Mouse (Mus musculus) heart, embryonic 16.5 days (tissue): ENCODE measurements around the gene Hist1h3f. TPM values are rescaled to one million over a fixed set of nuclear protein-coding genes. Genes with fewer than 3 reads are reported as not detected.
"Not testable (repeated sequence)": the region's sequence is repeated elsewhere in the genome, so short reads cannot be mapped to it uniquely, and the experiment has no call there.

Source experiments
- ATAC-seq: fragments of 200-750 bp; cut with Nextera tagmentation; replicated peaks from 2 replicates; pipeline ENCODE4 v1.8.0; 2017; ENCODE audit warnings: moderate number of reproducible peaks; ENCODE audit not compliant: insufficient read depth, low FRiP score; ENCODE audit errors: extremely low read depth
- H3K27ac ChIP-seq: fragments of 300-500 bp; sonication (generic); 2 replicates; pipeline ENCODE4 v1.5.1; 2014; ENCODE audit warnings: mild to moderate bottlenecking, low read length, control low read depth, moderate library complexity
- H3K27me3 ChIP-seq: fragments of 300-500 bp; sonication (generic); 2 replicates; pipeline ENCODE4 v1.6.1; 2014; ENCODE audit warnings: low read length, mixed read lengths; ENCODE audit not compliant: control insufficient read depth, insufficient read depth
- H3K36me3 ChIP-seq: fragments of 300-500 bp; sonication (generic); 2 replicates; pipeline ENCODE4 v1.6.1; 2014; ENCODE audit not compliant: control insufficient read depth, insufficient read depth
- H3K4me1 ChIP-seq: fragments of 300-500 bp; sonication (generic); 2 replicates; pipeline ENCODE4 v1.6.1; 2014; ENCODE audit warnings: low read length, mixed read lengths; ENCODE audit not compliant: control insufficient read depth, insufficient read depth
- H3K4me2 ChIP-seq: fragments of 300-500 bp; sonication (generic); 2 replicates; pipeline ENCODE4 v1.6.1; 2014; ENCODE audit warnings: low read depth, mild to moderate bottlenecking, control low read depth, low read length
- H3K4me3 ChIP-seq: fragments of 300-500 bp; sonication (generic); 2 replicates; pipeline ENCODE4 v1.5.1; 2014; ENCODE audit warnings: mild to moderate bottlenecking, control low read depth, low read length
- H3K9ac ChIP-seq: fragments of 300-500 bp; sonication (generic); 2 replicates; pipeline ENCODE4 v1.6.1; 2014; ENCODE audit warnings: low read length, control low read depth
- H3K9me3 ChIP-seq: fragments of 300-500 bp; sonication (generic); replicated peaks from 2 replicates; pipeline ENCODE4 v1.6.1; 2016; ENCODE audit warnings: low read length; ENCODE audit not compliant: control insufficient read depth
- WGBS: fragments of 180-500 bp; shearing (Covaris S2); extraction: QIAGEN DNeasy Blood & Tissue Kit; methylation state at CpG from one replicate; pipeline ENCODE4 v1.1.7; 2014; 5-methylcytosine and 5-hydroxymethylcytosine counted together
- polyA plus RNA-seq: library from polyadenylated mRNA; unstranded; fragments of >200 nt; fragmentation: Nextera tagmentation; extraction: Ambion mirVana; gene quantifications from 2 replicates; pipeline ENCODE4 v1.2.1, GENCODE M21; 2015

The Hist1h3f gene
- polyA plus RNA-seq, 1 experiment from 2014 or later: 0.20 TPM

- H3K9ac ChIP-seq: peak within 1 kb of the TSS; percentile 90
- H3K27me3 ChIP-seq, H3K9me3 ChIP-seq, H3K36me3 ChIP-seq: not testable (repeated sequence)
- peaks cover 34% of the 10 kb centered on the region for H3K4me1 ChIP-seq
- 0 out of 2 replicates have a peak, but pooled peaks have one; percentile 21 for ATAC-seq
- H3K4me3 ChIP-seq: peak within 1 kb of the TSS; percentile 77
- under 1% methylated on average over 24 of the region's 53 CpGs for WGBS
- H3K4me2 ChIP-seq: peak within 1 kb of the TSS; percentile 75
- H3K27ac ChIP-seq: peak within 1 kb of the TSS; percentile 99
These were observed 10.1 kb upstream of the Hist1h3f start, which contains the start of gene Hist1h2af for GRCm38 (mm10) chr13:23533560-23534367. Hist1h2af (plus strand) TSS chr13:23533906.

GRCm38 (mm10) chr13:23534368-23535131 is 9.3 kb upstream of the Hist1h3f start:
- peak overlapping the region; percentile 72 for H3K9ac ChIP-seq
- H3K36me3 ChIP-seq: no peaks in the 10 kb centered on the region
- peak overlapping the region; percentile 61 for H3K4me3 ChIP-seq
- WGBS: under 1% methylated on average over 15 of the region's 15 CpGs
- H3K4me1 ChIP-seq: peaks cover 32% of the 10 kb centered on the region
- no peaks in the 10 kb centered on the region for H3K9me3 ChIP-seq
- ATAC-seq: 0 out of 2 replicates have a peak, but pooled peaks have one; percentile 0
- peak overlapping the region; percentile 75 for H3K4me2 ChIP-seq
- no peaks in the 10 kb centered on the region for H3K27me3 ChIP-seq
- peak overlapping the region; percentile 92 for H3K27ac ChIP-seq

GRCm38 (mm10) chr13:23535137-23536075 is 8.4 kb upstream of the Hist1h3f start, which contains the start of gene Hist1h3g:
Hist1h3g (plus strand) TSS chr13:23535422.
- ATAC-seq: peak; percentile 83

GRCm38 (mm10) chr13:23536076-23536822 is 7.6 kb upstream of the Hist1h3f start:
- Histone ChIP-seq H3K4me3 (peak overlapping the region; percentile 48), H3K9ac (peak overlapping the region; percentile 61), H3K36me3 (no peaks in the 10 kb centered on the region), H3K4me1 (peaks cover 32% of the 10 kb centered on the region), H3K27ac (peak overlapping the region; percentile 42; the same call in 1 of the 2 replicates), H3K4me2 (peak overlapping the region; percentile 75), H3K27me3 (no peaks in the 10 kb centered on the region), H3K9me3 (no peaks in the 10 kb centered on the region)
- 22% methylated on average over 7 of the region's 7 CpGs for WGBS
- no peak for ATAC-seq

More at GRCm38 (mm10) chr13:23535137-23536075, 8.4 kb upstream of the Hist1h3f start, which contains the start of gene Hist1h3g:
- H3K9ac ChIP-seq: peak within 1 kb of the TSS; percentile 72
- H3K4me1 ChIP-seq: peaks cover 32% of the 10 kb centered on the region
- H3K36me3 ChIP-seq, H3K9me3 ChIP-seq, H3K27me3 ChIP-seq: not testable (repeated sequence)
- under 1% methylated on average over 53 of the region's 62 CpGs for WGBS
- peak within 1 kb of the TSS; percentile 61 for H3K4me3 ChIP-seq
- peak within 1 kb of the TSS; percentile 92 for H3K27ac ChIP-seq
- H3K4me2 ChIP-seq: peak within 1 kb of the TSS; percentile 75

- H3K27ac ChIP-seq: no peak overlapping the region
- peaks cover 28% of the 10 kb centered on the region for H3K4me1 ChIP-seq
- H3K4me3 ChIP-seq: no peak overlapping the region
- ATAC-seq: no peak
- H3K4me2 ChIP-seq: peak overlapping the region; percentile 75; the same call in 1 of the 2 replicates
- no peak overlapping the region for H3K9ac ChIP-seq
- no peaks in the 10 kb centered on the region for H3K27me3 ChIP-seq
- no peaks in the 10 kb centered on the region for H3K9me3 ChIP-seq
- 74% methylated on average over 3 of the region's 3 CpGs for WGBS
- no peaks in the 10 kb centered on the region for H3K36me3 ChIP-seq
These were observed 6.7 kb upstream of the Hist1h3f start for GRCm38 (mm10) chr13:23537006-23537710.

- Histone ChIP-seq H3K36me3 (no peaks in the 10 kb centered on the region), H3K9ac (no peak overlapping the region)
- ATAC-seq: no peak
These were observed 5.6 kb upstream of the Hist1h3f start for GRCm38 (mm10) chr13:23538249-23538648.

GRCm38 (mm10) chr13:23539821-23540220 is 4.0 kb upstream of the Hist1h3f start:
- not testable (repeated sequence) for H3K9me3 ChIP-seq, ATAC-seq, H3K27me3 ChIP-seq, H3K4me3 ChIP-seq, H3K36me3 ChIP-seq, H3K27ac ChIP-seq, H3K9ac ChIP-seq, H3K4me2 ChIP-seq
- H3K4me1 ChIP-seq: peaks cover 15% of the 10 kb centered on the region
- WGBS: 56% methylated on average over 1 of the region's 1 CpGs

More at GRCm38 (mm10) chr13:23538249-23538648, 5.6 kb upstream of the Hist1h3f start:
- Histone ChIP-seq H3K9me3 (no peaks in the 10 kb centered on the region), H3K4me2 (no peak overlapping the region), H3K4me1 (peaks cover 23% of the 10 kb centered on the region), H3K27me3 (no peaks in the 10 kb centered on the region), H3K4me3 (no peak overlapping the region), H3K27ac (no peak overlapping the region)
- WGBS: 79% methylated on average over 5 of the region's 5 CpGs
